Mouse (Mus musculus) spleen, embryonic (tissue): ENCODE measurements around the gene Filip1l.

Experiments
- CTCF ChIA-PET: fragments of 350-600 bp; sonication (Branson Sonifier 250); formaldehyde crosslinking; loops from one replicate; lab custom pipeline; 2022; lab: Charles Lee

The Filip1l gene

GRCm38 (mm10) chr16:57556244-57556643 is 203.4 kb downstream of the Filip1l start:
- CTCF ChIA-PET: no interaction called here

- CTCF ChIA-PET: no interaction called here
Observed at GRCm38 (mm10) chr16:57558258-57558657, 205.4 kb downstream of the Filip1l start.

DNA sequence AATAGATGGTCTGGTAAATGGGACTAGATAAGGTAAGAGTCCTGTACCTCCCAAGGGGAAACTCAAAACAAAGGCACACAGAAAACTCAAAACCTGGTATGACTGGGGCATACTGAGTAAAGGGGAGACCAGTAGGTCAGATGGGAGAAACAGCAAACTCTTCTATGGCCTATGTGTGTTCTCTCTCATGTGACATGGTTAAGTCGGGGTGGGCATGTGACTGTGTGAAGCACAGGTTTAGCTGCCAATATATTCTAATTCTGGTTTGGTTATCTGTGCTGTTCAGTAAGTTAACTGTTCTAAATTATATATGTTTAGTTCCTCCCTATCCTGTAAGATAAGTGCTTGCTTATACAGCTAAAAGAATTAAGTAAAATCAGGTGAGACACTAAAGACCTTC is 207.3 kb downstream of the Filip1l start:
- CTCF ChIA-PET: no interaction called here

- CTCF ChIA-PET: interaction anchor here (1.1 kb wide), 1 partner anchor 92 kb away, joined by 3 read pairs; no protein-coding TSS in a partner anchor
Observed at GRCm38 (mm10) chr16:57563453-57563852, 210.6 kb downstream of the Filip1l start.

DNA sequence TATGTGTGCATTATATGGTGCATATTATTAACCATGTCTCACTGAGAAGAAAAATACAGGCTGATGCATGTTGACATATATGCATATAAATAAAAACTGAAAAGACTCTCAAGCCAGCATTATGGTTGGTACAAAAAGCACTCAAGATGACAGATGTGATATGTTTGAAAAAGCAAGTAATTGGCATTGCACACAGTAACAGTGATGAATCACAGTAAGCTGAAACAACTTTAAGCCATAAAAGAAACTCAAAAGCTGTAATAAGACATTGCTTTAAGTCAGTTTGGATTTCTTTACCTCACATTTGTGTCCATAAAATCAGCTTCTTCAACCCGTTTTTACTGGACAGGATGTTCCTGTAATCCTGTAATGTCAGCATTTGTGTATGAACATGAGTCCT is 211.9 kb downstream of the Filip1l start:
- CTCF ChIA-PET: no interaction called here

DNA sequence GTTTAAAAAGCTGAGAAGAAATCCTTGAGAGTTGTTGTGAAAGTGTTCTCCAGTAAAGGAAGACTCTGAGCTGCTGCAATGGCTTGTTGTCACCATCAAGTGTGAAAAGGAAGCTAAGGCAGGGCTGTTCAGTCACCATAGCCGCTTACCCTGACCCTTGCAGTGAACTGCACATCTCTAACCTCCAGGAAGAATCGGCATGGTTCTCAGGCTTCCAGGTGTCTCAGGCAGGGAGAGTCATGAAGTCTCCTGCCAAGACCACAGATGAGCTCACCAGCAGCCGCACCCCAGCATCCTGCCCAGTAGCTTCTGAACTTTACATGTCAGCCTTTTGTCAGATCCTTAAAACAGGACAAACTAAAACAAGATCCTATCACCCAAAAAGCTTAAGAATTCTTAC is 213.3 kb downstream of the Filip1l start:
- CTCF ChIA-PET: interaction anchor here (0.6 kb wide), 1 partner anchor 170 kb away, joined by 3 read pairs; no protein-coding TSS in a partner anchor

DNA sequence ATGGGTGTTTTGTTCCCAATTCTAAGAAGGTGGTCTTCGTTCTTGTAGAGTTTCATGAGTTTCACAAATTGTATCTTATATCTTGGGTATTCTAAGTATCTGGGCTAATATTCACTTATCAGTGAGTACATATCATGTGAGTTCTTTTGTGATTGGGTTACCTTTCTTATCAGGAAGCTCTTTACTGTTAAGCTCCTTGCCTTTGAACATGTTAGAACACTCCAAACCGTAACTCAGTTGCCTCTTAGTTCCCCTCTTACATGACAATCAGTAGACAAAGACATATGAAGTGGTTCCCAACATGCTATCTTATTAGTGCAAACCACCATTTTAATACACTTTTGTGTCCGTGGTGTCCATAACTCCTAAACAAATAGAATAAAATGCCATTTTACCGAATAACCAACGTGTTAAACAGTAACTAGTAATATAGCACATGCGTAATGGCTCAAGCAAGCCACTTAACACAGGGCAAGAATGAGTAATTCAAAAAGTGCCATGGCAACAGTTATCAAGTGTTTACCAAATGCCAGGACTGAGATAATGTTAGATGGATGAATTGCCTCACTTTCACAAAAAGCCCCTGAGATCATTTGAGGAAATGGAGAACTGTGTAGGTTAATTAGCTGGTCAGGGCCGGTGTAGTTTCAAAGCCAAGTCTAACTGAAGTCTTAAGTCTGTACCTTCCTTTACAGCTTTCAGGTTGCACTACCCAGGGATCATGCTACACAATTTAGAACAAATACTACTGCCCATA is 215.9 kb downstream of the Filip1l start:
- CTCF ChIA-PET: no interaction called here

DNA sequence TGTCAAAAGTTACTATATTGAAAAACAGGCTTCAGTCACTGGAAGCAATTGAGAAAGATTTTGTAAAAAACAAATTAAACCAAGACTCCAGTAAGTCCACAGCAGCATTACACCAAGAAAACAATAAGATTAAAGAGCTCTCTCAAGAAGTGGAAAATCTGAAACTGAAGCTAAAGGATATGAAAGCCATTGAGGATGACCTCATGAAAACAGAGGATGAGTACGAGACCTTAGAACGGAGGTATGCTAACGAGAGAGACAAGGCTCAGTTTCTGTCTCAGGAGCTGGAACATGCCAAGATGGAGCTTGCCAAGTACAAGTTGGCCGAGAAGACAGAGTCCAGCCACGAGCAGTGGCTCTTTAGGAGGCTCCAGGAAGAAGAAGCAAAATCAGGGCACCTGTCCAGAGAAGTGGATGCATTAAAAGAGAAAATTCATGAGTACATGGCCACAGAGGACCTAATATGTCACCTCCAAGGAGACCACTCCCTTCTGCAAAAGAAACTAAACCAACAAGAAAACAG is 218.0 kb downstream of the Filip1l start:
- CTCF ChIA-PET: no interaction called here

DNA sequence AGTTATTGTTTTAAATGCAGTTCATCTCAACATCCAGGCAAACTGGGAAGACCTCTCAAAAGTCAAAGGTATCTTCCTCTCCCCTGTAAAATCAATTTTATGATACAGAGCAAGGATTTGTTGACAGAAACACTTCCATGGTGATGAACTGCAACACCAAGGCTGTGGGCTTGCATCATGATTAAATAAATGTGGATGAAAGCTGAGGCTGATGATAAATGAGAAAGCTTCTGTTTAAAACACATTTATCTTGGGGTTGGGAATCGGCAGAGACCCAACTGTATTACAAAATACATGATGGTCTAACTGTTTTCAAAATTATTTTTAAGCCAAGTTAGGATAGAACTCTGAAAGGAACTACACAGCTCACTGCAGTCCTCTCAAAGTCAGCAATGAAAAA is 220.9 kb downstream of the Filip1l start:
- CTCF ChIA-PET: no interaction called here

DNA sequence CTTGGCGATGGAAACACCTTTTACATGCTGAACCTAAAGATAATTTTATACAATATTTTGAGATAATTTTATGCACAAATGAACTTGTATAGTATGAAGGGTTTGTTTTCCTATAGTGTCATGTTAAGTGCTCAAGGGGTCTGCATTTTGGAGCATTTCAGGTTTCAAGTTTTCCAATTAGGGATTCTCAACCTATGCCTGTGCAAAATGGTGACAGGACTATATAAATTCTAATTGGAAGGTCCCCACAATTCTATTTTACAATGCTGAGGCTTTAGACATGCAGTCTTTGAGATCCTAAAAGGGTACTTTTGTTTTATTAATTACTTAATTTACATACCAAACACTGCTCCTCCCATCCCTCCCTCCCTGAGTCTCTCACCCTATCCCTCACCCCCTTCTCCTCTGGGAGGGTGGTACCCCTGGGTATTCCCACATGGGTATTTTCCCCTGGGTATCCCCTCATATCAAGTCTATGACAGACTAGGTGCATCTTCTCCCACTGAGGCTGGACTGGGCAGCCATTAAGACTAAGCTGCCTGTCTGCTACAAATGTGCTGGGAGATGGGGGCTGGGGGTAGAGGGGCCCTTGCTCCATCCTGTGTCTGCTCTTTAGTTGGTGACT is 223.0 kb downstream of the Filip1l start:
- CTCF ChIA-PET: no interaction called here

DNA sequence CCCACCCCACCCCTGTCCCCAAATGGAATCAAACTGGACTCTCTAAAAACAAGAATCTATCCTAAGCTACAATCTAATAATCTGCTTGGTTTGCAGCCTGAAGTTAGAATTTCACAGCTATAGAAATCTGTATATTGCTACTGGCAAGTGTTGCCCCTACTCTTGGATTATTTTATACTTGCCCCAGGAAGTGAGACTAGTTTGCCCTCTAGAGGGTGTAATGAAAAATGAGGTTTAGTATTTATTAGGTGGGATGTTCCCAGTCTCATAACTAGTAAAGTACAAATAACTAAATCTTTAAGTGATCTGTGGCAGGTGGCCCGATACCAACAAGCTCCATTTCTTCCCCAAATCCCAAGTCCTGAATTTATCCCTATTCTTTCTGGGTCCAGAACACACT is 224.6 kb downstream of the Filip1l start:
- CTCF ChIA-PET: interaction anchor here (0.6 to 0.8 kb wide), 2 partner anchors 16 to 28 kb away, joined by 3 to 5 read pairs; no protein-coding TSS in a partner anchor

DNA sequence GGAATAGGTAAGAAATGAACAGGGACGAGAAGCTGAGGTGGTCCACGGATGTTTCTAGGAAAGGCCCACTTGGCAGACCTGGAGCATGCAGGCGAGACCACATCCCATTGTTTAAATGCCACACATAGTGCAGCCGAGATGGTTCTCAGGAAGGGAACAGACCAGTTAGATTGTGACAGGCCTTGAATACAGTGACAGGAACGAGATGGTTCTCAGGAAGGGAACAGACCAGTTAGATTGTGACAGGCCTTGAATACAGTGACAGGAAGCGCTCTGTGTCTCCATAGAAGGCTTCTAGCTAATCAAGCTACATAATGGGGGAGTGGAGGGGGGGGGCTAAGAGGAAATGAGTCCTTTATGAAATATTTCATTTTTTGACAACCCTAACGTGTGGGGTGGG is 227.1 kb downstream of the Filip1l start:
- CTCF ChIA-PET: no interaction called here

GRCm38 (mm10) chr16:57582008-57582407 is 229.1 kb downstream of the Filip1l start:
- CTCF ChIA-PET: interaction anchor here (0.5 to 0.8 kb wide), 2 partner anchors 29 to 913 kb away, joined by 3 to 5 read pairs; no protein-coding TSS in a partner anchor

DNA sequence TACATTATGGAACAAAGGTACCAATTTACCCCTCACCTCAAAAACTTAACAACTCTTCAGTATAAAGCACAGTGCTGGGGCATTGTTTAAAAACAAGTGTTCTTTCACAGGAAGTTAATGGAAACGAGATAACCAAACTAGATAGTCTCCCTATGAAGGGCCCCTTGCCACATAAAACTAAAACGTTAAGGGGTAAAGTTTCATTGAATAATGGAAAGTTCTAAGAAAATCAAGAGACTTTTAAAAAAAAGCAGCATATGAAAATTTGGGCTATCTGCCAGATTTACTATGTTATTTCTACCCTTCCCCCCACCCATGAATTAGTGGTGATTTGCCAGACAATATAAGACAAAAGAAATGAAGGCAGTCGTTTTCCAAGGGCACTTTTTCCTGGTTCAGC is 232.3 kb downstream of the Filip1l start:
- CTCF ChIA-PET: no interaction called here

- CTCF ChIA-PET: interaction anchor here (0.6 to 1.8 kb wide), 4 partner anchors 16 to 1620 kb away, joined by 3 to 11 read pairs (median 7); no protein-coding TSS in a partner anchor
Observed at GRCm38 (mm10) chr16:57593422-57594157, 240.7 kb downstream of the Filip1l start.

DNA sequence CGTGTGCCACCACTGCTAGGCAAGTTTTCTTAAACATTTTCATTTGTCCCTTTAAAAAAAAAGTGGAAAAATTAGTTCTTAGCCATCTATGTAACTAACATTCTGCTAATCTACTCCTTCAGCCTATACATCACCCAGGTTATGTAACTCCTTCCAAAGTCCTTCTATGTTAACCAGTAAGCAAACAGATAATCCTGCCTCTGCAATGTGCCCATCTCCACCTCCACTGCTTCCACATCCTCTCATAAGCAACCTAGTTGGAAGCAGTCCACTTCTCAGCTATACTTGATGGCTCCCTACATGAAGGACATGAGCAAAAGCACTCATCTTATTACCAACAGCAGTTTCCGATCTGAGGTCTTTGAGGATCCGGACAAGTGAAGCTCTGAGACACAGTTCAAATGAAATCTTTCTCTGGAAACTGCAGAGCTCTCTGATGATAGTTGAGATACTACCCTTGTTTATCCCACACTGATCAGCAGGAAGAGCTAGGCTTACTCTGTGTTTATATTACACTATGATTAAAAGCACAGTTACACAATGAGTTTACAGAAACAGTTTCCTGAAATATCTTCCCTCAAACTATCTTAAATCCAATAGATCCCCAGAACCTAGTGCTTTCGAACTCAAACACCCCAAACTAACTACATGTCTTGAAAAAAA is 244.5 kb downstream of the Filip1l start:
- CTCF ChIA-PET: no interaction called here

GRCm38 (mm10) chr16:57601031-57601430 is 248.1 kb downstream of the Filip1l start:
- CTCF ChIA-PET: interaction anchor here (0.6 kb wide), 1 partner anchor 1747 kb away, joined by 10 read pairs; no protein-coding TSS in a partner anchor

- CTCF ChIA-PET: no interaction called here
Observed at GRCm38 (mm10) chr16:57606444-57607227, 253.7 kb downstream of the Filip1l start, which contains the start of gene Cmss1. TSS of gene Cmss1 (minus strand) at chr16:57606864.

DNA sequence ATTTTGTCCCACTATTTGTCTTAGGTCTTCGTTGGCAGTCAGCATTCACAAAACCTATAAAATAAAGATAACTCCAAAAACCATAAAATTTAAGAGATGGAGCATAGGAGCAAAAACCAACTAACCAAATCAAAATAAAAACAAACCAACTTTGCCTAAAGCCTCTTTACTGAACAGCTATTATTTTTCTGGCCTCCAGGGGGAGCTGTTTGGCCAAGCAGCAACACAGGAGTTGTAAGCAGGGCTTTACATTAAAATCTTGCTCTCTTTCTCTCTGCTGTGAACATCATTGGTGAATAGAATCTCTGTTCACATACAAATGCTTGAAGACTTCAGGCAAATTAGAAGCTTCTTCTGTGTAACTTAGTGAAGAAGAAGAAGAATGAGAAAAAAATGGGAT is 258.9 kb downstream of the Filip1l start:
- CTCF ChIA-PET: interaction anchor here (0.7 kb wide), 1 partner anchor 8 kb away, joined by 4 read pairs; no protein-coding TSS in a partner anchor
